Mouse (Mus musculus): ENCODE data around the gene Enpp5. TPM values are rescaled to one million over a fixed set of nuclear protein-coding genes. Genes with fewer than 3 reads are reported as not detected.
A peak's percentile ranks its signal among the peaks of the same experiment; 100 is the strongest.

Gene Enpp5
- polyA plus RNA-seq, 1 experiment, result 12.4 TPM

DNA sequence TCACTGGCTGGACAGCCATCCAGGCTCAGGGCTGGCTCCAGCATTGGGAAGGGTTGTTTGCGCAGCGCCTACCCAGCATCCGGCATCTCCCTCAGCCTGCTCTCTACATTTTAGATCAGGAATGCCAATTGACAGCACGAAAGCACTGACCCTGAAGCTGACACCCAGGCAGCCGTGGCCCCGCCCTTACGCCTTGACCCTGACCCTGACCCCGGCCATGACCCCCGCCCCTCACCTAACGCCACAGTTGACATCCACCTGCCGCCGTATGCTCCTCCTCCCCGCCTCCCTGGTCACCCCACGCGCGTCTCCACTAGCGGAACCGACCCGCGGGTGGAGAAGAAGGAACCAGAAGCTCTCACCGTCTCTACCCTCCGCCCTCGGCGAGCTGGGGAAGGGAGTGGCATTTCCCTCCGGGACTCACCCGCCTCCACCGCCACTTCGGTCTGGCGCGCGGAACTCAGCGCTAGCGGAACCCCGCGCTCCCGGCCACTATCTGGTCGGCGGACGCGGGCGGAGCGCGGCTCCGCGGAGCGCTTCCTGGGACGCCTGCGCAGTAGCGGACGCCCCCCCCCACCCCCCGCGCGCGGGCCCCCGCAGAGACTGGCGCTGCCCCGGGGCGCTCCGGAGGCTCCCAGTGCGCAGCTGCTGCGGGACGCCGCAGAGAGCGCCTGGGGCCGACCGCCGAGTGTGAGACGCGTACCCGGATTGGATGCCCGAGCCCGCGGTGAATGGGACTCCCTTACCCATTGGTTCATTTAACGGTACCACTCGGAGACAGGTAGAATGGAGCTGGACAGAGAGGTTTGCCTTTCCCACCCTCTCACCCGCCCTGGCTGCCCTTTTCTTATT is 26.9 kb downstream of the Enpp5 start, which contains the start of gene Enpp4:
TSS of gene Enpp4 (minus strand) at position 523 of the 852 bp plus-strand sequence.
- peak; percentile 38; the same call in 1 of the 2 replicates for TF ChIP-seq CTCF (IDR thresholded peaks at IDR 0.05; ENCODE audit: borderline replicate concordance, control insufficient read depth, extremely low read depth, insufficient read depth, low read length, poor library complexity)
- TF ChIP-seq POLR2A (IDR thresholded peaks at IDR 0.05; ENCODE audit: control insufficient read depth, extremely low read depth, insufficient read depth, low read length, poor library complexity), result peak; percentile 71
- under 1% methylated on average over 76 of the region's 76 CpGs for WGBS
- H3K36me3 ChIP-seq (ENCODE audit: control insufficient read depth, insufficient read depth, low read length), result no peaks in the 10 kb centered on the region
- H3K4me3 ChIP-seq (ENCODE audit: control insufficient read depth, insufficient read depth, low read length), result peak within 1 kb of the TSS; percentile 95
- DNase-seq, result peak; percentile 91
- no peak within 1 kb of the TSS for H3K27ac ChIP-seq (ENCODE audit: control insufficient read depth, insufficient read depth, low read length)
- peaks cover 3% of the 10 kb centered on the region; the same call in 1 of the 2 replicates for H3K4me1 ChIP-seq (replicated peaks; ENCODE audit: control insufficient read depth, insufficient read depth, low read length)
- H3K27me3 ChIP-seq (ENCODE audit: control insufficient read depth, insufficient read depth, low read length), result no peaks in the 10 kb centered on the region

GRCm38 (mm10) chr17:44108331-44108730 is 29.7 kb downstream of the Enpp5 start:
- Histone ChIP-seq H3K36me3 (ENCODE audit: control insufficient read depth, insufficient read depth, low read length) (no peaks in the 10 kb centered on the region), H3K27ac (ENCODE audit: control insufficient read depth, insufficient read depth, low read length) (no peak overlapping the region), H3K27me3 (ENCODE audit: control insufficient read depth, insufficient read depth, low read length) (no peaks in the 10 kb centered on the region), H3K4me1 (replicated peaks; ENCODE audit: control insufficient read depth, insufficient read depth, low read length) (peaks cover 3% of the 10 kb centered on the region; the same call in 1 of the 2 replicates), H3K4me3 (ENCODE audit: control insufficient read depth, insufficient read depth, low read length) (no peak overlapping the region)
- 71% methylated on average over 3 of the region's 3 CpGs for WGBS
- no peak for DNase-seq
- TF ChIP-seq POLR2A (IDR thresholded peaks at IDR 0.05; ENCODE audit: control insufficient read depth, extremely low read depth, insufficient read depth, low read length, poor library complexity) (no peak), CTCF (IDR thresholded peaks at IDR 0.05; ENCODE audit: borderline replicate concordance, control insufficient read depth, extremely low read depth, insufficient read depth, low read length, poor library complexity) (no peak)

GRCm38 (mm10) chr17:44116584-44116983 is 38.0 kb downstream of the Enpp5 start:
- no peak for DNase-seq
- Histone ChIP-seq H3K36me3 (ENCODE audit: control insufficient read depth, insufficient read depth, low read length) (no peaks in the 10 kb centered on the region), H3K27me3 (ENCODE audit: control insufficient read depth, insufficient read depth, low read length) (no peaks in the 10 kb centered on the region), H3K27ac (ENCODE audit: control insufficient read depth, insufficient read depth, low read length) (no peak overlapping the region), H3K4me1 (replicated peaks; ENCODE audit: control insufficient read depth, insufficient read depth, low read length) (peaks cover 6% of the 10 kb centered on the region), H3K4me3 (ENCODE audit: control insufficient read depth, insufficient read depth, low read length) (no peak overlapping the region)
- TF ChIP-seq POLR2A (IDR thresholded peaks at IDR 0.05; ENCODE audit: control insufficient read depth, extremely low read depth, insufficient read depth, low read length, poor library complexity) (no peak), CTCF (IDR thresholded peaks at IDR 0.05; ENCODE audit: borderline replicate concordance, control insufficient read depth, extremely low read depth, insufficient read depth, low read length, poor library complexity) (no peak)
- 59% methylated on average over 2 of the region's 2 CpGs for WGBS

- WGBS, result 95% methylated on average over 2 of the region's 2 CpGs
Observed at GRCm38 (mm10) chr17:44117721-44118120, 39.1 kb downstream of the Enpp5 start.

GRCm38 (mm10) chr17:44118231-44118630 is 39.6 kb downstream of the Enpp5 start:
- Histone ChIP-seq H3K27me3 (ENCODE audit: control insufficient read depth, insufficient read depth, low read length) (no peaks in the 10 kb centered on the region), H3K4me1 (replicated peaks; ENCODE audit: control insufficient read depth, insufficient read depth, low read length) (peaks cover 11% of the 10 kb centered on the region), H3K36me3 (ENCODE audit: control insufficient read depth, insufficient read depth, low read length) (no peaks in the 10 kb centered on the region), H3K4me3 (ENCODE audit: control insufficient read depth, insufficient read depth, low read length) (no peak overlapping the region), H3K27ac (ENCODE audit: control insufficient read depth, insufficient read depth, low read length) (no peak overlapping the region)
- TF ChIP-seq CTCF (IDR thresholded peaks at IDR 0.05; ENCODE audit: borderline replicate concordance, control insufficient read depth, extremely low read depth, insufficient read depth, low read length, poor library complexity), result no peak
- TF ChIP-seq POLR2A (IDR thresholded peaks at IDR 0.05; ENCODE audit: control insufficient read depth, extremely low read depth, insufficient read depth, low read length, poor library complexity), result no peak
- WGBS, result 86% methylated on average over 4 of the region's 4 CpGs
- no peak for DNase-seq

More at GRCm38 (mm10) chr17:44117721-44118120, 39.1 kb downstream of the Enpp5 start:
- no peaks in the 10 kb centered on the region for H3K27me3 ChIP-seq (ENCODE audit: control insufficient read depth, insufficient read depth, low read length)
- TF ChIP-seq POLR2A (IDR thresholded peaks at IDR 0.05; ENCODE audit: control insufficient read depth, extremely low read depth, insufficient read depth, low read length, poor library complexity) (no peak), CTCF (IDR thresholded peaks at IDR 0.05; ENCODE audit: borderline replicate concordance, control insufficient read depth, extremely low read depth, insufficient read depth, low read length, poor library complexity) (no peak)
- no peak overlapping the region for H3K27ac ChIP-seq (ENCODE audit: control insufficient read depth, insufficient read depth, low read length)
- peaks cover 11% of the 10 kb centered on the region for H3K4me1 ChIP-seq (replicated peaks; ENCODE audit: control insufficient read depth, insufficient read depth, low read length)
- no peak overlapping the region for H3K4me3 ChIP-seq (ENCODE audit: control insufficient read depth, insufficient read depth, low read length)
- DNase-seq, result no peak
- no peaks in the 10 kb centered on the region for H3K36me3 ChIP-seq (ENCODE audit: control insufficient read depth, insufficient read depth, low read length)

DNA sequence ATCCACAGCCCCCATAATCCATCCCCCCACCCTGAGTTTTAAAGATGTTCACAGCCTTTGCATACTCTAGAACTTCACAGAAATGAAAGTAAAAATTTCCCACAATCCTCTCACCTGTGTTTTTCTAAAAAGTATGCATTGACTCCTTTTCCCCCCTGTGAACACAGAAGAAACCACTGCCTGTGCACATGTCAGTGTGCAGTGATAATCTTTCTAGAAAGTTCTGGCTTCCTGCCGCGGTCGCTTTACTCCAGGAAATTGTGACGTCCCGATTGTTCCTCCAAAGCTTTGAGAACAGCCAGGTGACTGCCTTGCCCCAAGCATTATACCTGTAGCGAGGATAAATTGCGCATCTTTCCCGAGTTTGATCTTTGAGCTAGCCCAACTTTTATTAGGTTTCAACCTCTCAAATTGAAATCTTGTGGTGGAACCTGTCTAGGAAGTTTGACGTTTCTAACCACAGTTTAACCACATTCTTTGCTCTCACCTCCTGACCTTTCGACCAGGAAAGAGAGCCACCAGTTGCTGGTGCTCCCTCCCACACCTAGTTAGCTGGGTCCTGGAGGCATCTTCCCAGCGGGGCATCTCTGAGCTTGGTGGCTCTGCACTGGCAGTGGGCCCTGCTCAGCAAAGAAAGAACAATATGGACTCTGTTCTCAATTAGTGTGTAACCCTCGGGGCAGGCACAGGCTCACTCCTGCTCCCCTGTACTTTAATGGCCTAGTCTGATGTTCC is 42.9 kb downstream of the Enpp5 start:
- Histone ChIP-seq H3K4me1 (replicated peaks; ENCODE audit: control insufficient read depth, insufficient read depth, low read length) (peaks cover 11% of the 10 kb centered on the region), H3K36me3 (ENCODE audit: control insufficient read depth, insufficient read depth, low read length) (no peaks in the 10 kb centered on the region), H3K4me3 (ENCODE audit: control insufficient read depth, insufficient read depth, low read length) (no peak overlapping the region), H3K27me3 (ENCODE audit: control insufficient read depth, insufficient read depth, low read length) (no peaks in the 10 kb centered on the region), H3K27ac (ENCODE audit: control insufficient read depth, insufficient read depth, low read length) (peak overlapping the region; percentile 44; the same call in 1 of the 2 replicates)
- WGBS, result 4% methylated on average over 12 of the region's 12 CpGs
- no peak for TF ChIP-seq CTCF (IDR thresholded peaks at IDR 0.05; ENCODE audit: borderline replicate concordance, control insufficient read depth, extremely low read depth, insufficient read depth, low read length, poor library complexity)
- TF ChIP-seq POLR2A (IDR thresholded peaks at IDR 0.05; ENCODE audit: control insufficient read depth, extremely low read depth, insufficient read depth, low read length, poor library complexity), result no peak
- DNase-seq, result peak; percentile 13

All from thymus, adult 2 months (tissue).